Mouse (Mus musculus): ENCODE measurements at regions not wholly inside any gene's neighbourhood (a gene's known extent, or its start where the extent isn't known, plus 50 kb on each side); places are given as distances from the start of the nearest gene placed in this dataset.

DNA sequence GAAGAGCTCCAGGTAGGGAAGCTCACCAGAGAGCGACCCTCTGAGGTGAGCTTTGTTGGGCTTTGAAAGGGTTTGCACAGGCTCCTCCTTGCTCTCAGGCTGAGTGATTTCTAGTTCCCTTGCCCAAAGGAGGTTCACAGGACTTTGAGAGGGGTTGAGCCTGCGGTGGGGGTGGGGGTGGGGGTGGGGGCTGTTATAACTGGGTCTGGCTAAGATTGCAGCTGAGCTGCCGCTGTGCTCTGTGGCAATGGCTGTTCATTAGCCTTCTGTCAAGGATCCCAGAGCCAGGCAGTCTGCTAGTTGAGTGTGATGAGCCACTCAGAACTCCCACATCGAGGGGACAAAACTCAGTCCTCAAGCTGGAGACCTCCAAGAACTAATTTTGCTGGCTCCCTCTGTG lies 59.5 kb upstream of the Hhip start:
- DNase-seq (ENCODE audit: extremely low spot score, low read depth, low spot score): no peak

All from hindlimb bud, embryonic 11.5 days (tissue).